Mouse (Mus musculus) adrenal gland, postnatal 10 days (tissue): ENCODE measurements around the gene Cyb5r3. TPM values are rescaled to one million over a fixed set of nuclear protein-coding genes. Genes with fewer than 3 reads are reported as not detected.

Experiments used
- DNase-seq: peaks from one replicate; pipeline ENCODE4 v3.0.0; 2021; ENCODE audit warnings: mixed read lengths
- total RNA-seq, 2 experiments: library from RNA; stranded (reverse); gene quantifications; 2 replicates each; pipeline ENCODE4 v1.2.3; 2021

Cyb5r3 gene
- total RNA-seq, 2 experiments from 2014 or later, result 176 to 199 TPM

- no peak for DNase-seq
Observed at GRCm38 (mm10) chr15:83169772-83170722, 2.3 kb downstream of the Cyb5r3 start.

GRCm38 (mm10) chr15:83168875-83169771, 3.3 kb downstream of the Cyb5r3 start:
- no peak for DNase-seq

DNA sequence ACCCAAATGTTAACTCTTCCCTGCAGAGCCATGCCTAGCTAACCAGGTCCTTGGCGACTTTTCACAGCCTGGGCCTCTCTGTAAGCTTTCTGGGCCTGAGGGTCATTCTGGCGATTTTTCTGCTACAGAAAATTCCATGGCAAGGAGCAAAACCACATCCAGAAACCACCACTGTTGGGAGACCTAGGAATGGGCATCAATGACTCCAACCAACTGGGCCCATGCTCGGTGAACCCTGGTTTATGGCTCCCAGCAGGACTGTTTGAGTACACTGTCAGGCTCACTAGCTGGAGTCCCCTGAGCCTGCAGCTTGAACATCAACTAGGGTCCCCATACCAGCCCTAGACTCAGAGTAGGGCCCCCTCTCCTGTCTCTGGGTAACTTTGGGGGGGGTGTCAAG, 4.1 kb downstream of the Cyb5r3 start:
- DNase-seq, result no peak

DNA sequence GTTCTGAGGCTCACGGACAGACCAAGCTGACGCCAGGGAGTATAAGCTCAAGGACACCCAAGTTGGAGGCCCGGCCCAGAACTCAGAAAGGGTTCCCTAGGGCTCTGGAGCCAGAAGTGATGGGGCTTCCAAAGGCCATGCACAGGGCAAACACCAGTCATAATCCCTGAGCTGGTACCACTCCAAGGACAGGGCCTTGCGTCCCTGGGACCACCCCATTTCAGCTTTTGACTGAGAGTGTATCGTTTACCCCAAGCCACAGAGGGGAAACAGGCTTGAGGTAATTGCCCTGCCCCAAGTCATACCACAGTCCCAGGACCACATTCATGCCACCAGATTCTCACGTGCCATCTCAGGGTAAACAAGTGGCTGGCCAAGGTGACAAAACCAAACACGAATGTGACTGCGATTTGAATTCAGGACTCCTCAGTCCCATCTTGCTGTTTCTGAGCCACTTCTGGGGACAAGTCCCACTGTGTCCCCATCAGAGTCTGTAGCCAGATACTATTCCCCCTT, 4.8 kb downstream of the Cyb5r3 start:
- no peak for DNase-seq

DNA sequence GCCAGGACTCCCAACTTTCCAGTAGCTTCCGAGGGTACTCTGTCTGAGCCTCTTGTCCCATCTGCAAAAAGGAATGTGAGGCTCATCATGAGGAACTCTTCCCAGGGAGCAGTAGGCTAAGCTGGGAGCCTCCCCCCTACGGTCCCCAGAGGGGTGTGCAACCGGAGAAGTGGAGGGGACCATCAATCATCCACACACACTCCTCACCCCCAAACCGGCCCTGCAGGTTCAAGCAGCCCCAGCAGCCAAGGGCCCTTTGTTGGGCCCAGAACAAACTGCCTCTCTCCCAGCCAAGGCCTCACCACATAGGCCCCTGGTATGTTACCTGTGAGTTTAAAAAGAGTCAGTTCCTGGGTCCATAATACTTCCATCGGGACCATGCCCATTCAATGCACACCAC, 5.3 kb downstream of the Cyb5r3 start:
- no peak for DNase-seq

GRCm38 (mm10) chr15:83166642-83167041, 5.8 kb downstream of the Cyb5r3 start:
- peak; percentile 74 for DNase-seq

- DNase-seq, result no peak
Observed at GRCm38 (mm10) chr15:83165526-83166315, 6.7 kb downstream of the Cyb5r3 start.

DNA sequence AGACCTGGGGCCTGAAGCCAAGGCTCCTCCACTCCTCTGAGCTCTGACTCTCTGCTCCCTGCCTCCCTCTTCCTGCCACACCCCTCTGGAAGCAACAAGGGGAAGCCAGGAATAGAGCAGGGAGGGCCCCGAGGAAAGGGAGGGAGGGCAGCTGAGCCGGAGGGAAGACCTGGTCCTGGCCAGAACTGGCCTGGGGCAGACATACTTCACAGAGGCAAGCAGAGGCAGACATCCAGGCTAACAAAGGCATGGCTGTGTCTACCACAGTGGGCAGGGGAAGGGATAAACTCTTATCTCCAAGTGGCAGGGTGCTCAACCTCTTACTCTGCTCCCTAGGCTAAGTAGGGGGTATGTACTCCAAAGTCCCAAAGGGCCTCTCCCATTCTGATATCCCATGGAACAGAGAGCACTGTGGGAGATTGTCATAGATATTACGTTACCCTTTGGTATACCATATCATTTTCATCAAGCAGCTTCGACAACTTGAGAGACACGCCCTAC, 7.4 kb downstream of the Cyb5r3 start:
- peak; percentile 56 for DNase-seq

DNA sequence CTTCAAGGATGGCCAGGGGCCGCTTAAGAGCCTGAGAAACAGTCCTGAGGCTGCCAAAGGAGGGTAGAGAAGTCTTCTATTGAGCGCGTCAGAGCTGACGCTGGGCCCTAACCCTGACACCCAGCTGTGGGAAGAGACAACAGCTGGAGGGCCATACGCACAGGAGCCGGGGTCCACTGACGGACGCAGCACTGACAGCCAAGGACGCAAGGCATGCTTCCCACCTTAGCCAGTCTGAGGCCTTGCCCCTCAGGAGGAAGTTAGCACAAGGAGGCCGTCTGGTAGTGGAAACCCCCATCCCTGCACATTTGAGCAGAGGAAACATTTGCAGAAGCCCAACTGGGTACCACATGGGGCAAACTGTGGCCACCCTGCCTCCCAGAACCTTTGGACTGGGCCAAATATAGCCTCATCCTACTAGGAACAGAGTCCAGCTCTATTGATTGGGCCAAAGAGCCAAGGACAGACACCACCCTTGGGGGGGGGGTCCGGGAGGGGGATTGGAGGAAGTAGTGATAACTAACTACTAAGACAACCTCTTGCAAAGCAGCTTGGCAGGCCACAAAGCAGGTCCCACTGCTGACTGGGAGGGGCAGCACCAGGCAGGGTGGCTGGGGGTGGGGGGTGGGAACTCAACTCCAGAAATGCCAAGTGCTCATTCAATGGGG, 9.4 kb downstream of the Cyb5r3 start:
- no peak for DNase-seq

- no peak for DNase-seq
Observed at GRCm38 (mm10) chr15:83162001-83162400, 10.4 kb downstream of the Cyb5r3 start.

DNA sequence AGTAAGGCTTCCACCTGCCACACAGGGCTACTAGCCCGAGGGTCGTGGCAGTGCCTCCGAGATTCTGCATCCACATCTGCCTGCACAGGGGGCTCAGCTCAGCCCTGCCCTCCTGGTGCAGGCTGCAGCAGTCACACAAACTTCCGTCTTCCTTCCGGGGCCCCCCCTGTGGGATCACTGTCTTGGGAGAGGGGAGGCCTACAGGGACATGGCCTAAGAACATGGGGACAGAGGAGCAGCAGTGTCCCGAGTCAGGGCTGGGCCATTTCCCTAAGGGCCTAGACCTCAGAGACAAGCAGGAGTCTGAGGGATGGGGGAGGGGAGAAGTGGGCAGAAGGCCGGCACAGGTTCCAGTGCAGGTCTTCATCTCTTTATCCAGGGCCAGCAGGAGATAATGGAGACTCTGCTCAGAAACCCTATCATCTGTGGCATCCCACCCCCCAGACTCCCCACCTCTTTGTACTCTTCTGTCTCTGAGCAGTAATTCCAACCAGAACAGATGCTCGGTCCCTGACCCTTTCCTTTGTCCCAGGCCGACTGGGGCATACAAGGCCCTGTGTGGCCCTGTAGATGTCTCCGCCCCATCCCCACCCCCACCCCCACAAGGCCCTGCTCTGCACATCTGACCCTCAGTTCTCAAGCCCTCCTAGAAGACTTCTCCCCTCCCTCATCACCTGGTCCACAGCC, 11.2 kb downstream of the Cyb5r3 start:
- no peak for DNase-seq

DNA sequence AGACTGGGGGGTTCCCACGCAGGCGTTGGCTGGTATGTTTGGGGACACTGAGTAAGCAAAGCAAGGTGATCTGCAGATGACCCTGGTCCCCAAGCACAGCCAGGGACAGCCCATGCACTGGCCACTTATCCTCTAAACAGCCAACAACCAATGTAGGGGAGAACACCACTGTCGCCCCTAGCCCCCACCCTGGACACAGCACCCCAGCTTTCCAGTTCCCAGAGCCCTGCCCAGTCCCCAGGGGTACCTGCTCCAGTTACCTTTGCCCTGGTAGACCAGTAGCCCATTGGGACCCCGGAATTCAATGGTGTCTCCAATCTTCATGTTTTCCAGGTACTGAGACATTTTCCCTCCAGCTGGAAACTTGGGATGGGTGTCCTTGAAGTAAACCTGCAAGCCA, 11.8 kb downstream of the Cyb5r3 start:
- no peak for DNase-seq

DNA sequence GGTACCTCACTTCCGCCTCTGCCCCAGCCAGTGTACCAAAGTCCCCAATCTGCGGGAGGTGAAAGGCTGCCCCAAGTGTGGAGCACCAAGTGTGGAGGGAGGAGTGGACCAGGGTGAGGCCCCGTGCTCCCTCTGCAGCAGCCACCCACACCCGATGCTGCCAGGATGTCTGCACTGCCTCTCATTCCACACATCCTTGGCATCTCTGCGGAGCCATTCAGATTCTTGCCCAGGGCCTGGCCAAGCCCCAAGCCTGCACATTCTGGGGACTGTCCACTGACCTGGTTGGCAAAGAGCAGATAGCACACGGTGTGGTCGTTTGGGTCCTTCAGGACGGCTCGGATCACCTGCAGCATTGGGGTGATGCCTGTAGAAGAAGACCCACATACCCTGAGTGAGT, 12.6 kb downstream of the Cyb5r3 start:
- DNase-seq, result no peak

- DNase-seq, result peak; percentile 51
Observed at GRCm38 (mm10) chr15:83158587-83159160, 13.7 kb downstream of the Cyb5r3 start.

GRCm38 (mm10) chr15:83157667-83158064, 14.7 kb downstream of the Cyb5r3 start:
- no peak for DNase-seq

DNA sequence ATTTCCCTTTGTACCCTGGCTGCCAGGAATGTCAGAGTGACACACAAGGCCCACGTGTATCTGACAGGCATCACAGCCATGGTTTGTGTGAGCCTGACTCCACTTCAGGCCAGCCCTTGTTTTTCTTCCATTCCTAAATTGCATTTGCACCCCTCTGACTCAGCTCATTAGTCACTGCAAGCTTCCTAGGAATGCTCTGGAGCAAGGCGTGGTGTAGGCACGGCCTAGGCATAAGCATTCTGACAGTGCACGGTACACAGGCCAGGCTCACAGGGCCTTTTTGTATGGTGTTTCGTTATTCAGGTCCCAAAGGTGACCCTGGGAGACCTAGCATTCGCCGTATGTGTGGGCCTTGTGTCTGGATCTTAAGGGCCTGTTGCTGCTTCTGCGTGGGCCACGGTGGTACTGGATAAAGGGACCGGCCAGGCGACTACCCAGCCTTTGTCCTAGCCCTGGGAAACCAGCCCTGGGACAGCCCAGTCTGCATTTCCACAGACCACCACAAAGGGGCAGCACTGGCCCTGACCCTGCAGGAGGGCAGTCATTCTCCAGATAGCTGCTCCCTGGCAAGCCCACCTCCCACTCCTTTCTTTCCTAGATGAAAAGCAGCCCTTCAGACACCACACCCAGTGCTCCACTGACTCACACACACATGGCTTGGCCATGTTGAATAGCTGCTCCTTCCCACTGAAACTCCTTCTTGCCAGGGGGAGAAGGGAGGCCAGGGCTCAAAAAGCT, 15.3 kb downstream of the Cyb5r3 start:
- DNase-seq, result peak; percentile 77

GRCm38 (mm10) chr15:83155672-83156419, 16.5 kb downstream of the Cyb5r3 start:
- peak; percentile 47 for DNase-seq

- DNase-seq, result no peak
Observed at GRCm38 (mm10) chr15:83154309-83154708, 18.1 kb downstream of the Cyb5r3 start.

DNA sequence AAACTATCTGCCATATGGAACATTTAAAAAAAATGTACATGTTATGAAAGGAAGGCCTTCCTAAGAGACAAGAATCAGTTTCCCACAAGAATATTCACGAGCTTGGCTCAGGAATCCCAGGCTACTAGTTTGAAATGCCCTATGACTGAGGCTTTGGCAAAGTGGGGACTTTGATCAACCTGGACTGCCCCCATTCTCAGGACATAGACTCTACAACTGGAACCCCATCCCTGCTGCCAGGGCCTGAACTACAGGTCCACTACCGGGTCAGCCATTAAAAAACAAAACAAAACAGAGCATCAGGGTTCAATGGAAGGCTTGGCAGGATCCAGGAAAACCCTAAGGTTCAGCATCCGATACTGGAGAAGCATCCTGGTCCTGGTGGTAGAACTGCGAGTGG, 21.7 kb downstream of the Cyb5r3 start:
- no peak for DNase-seq
